Mouse (Mus musculus) C2C12 (cell line): ENCODE measurements around the gene Gm33543.

Source experiments
- CEBPB ChIP-seq: IDR thresholded peaks from one replicate; pipeline ENCODE4 v1.6.1; 2011; ENCODE audit warnings: low read depth, mild to moderate bottlenecking, control low read depth, moderate library complexity
- CTCF ChIP-seq: IDR thresholded peaks from one replicate; pipeline ENCODE4 v1.5.1; 2011; ENCODE audit not compliant: control insufficient read depth, insufficient read depth, insufficient read length
- FOSL1 ChIP-seq: IDR thresholded peaks from one replicate; pipeline ENCODE4 v1.8.0; 2011; ENCODE audit warnings: mild to moderate bottlenecking, low read length; ENCODE audit not compliant: poor library complexity, insufficient read depth, severe bottlenecking
- MAX ChIP-seq: IDR thresholded peaks from one replicate; pipeline ENCODE4 v1.6.1; 2011; ENCODE audit warnings: mild to moderate bottlenecking, control low read depth
- MYOD1 ChIP-seq: IDR thresholded peaks from one replicate; pipeline ENCODE4 v1.6.1; 2011; ENCODE audit warnings: low read depth; ENCODE audit not compliant: control insufficient read depth, insufficient read length
- USF1 ChIP-seq: IDR thresholded peaks from one replicate; pipeline ENCODE4 v1.6.1; 2011; ENCODE audit warnings: low read depth, mild to moderate bottlenecking, control low read depth, moderate library complexity

GRCm38 (mm10) chr10:95855411-95855810 lies 12.7 kb upstream of the Gm33543 start:
- TF ChIP-seq CTCF (no peak), USF1 (no peak), FOSL1 (no peak), CEBPB (no peak), MYOD1 (no peak), MAX (no peak)
